Mouse (Mus musculus) cerebellum, adult 2 months (tissue): ENCODE data around the gene Nkx1-1. TPM values are rescaled to one million over a fixed set of nuclear protein-coding genes. Genes with fewer than 3 reads are reported as not detected.

ENCODE experiments used
- DNase-seq, 2 experiments: peaks; one replicate each; pipeline ENCODE4 v3.0.0; 2021
- H3K27ac ChIP-seq: fragments of 200-500 bp; 2 replicates; pipeline ENCODE4 v1.5.1; 2012; ENCODE audit warnings: low read length, control low read depth, inconsistent platforms; ENCODE audit not compliant: insufficient read depth
- H3K27me3 ChIP-seq: fragments of 200-500 bp; 2 replicates; pipeline ENCODE4 v1.6.1; 2012; ENCODE audit warnings: inconsistent platforms, mild to moderate bottlenecking, low read length, moderate library complexity; ENCODE audit not compliant: control insufficient read depth, insufficient read depth
- H3K4me1 ChIP-seq: fragments of 200-500 bp; 2 replicates; pipeline ENCODE4 v1.6.1; 2011; ENCODE audit warnings: low read length; ENCODE audit not compliant: control insufficient read depth, insufficient read depth
- H3K4me3 ChIP-seq: fragments of 200-500 bp; replicated peaks from 2 replicates; pipeline ENCODE3; 2011; ENCODE audit warnings: mild to moderate bottlenecking, low read depth, low read length, control low read depth; ENCODE audit not compliant: insufficient read depth
- CTCF ChIP-seq: fragments of 200-500 bp; IDR thresholded peaks from 2 replicates; pipeline ENCODE4 v1.5.1; 2011; ENCODE audit warnings: low read depth, mild to moderate bottlenecking, control low read depth, low read length, moderate library complexity, borderline replicate concordance; ENCODE audit not compliant: insufficient read depth
- POLR2A ChIP-seq: fragments of 200-500 bp; IDR thresholded peaks from 2 replicates; pipeline ENCODE4 v1.6.1; 2011; ENCODE audit warnings: low read length, control low read depth, borderline replicate concordance; ENCODE audit not compliant: insufficient read depth
- WGBS: fragments of 180-500 bp; shearing (Covaris S2); methylation state at CpG from one replicate; pipeline ENCODE4 v1.1.7; 2018; 5-methylcytosine and 5-hydroxymethylcytosine counted together
- polyA plus RNA-seq: library from polyadenylated mRNA; depleted of rRNA; stranded (reverse); fragments of >200 nt; gene quantifications from 2 replicates; pipeline ENCODE4 v1.2.3, GENCODE M21; 2012

The Nkx1-1 gene
- polyA plus RNA-seq, 1 experiment = 0.33 TPM

- 44% methylated on average over 9 of the region's 9 CpGs for WGBS
- Histone ChIP-seq H3K4me1 (no peaks in the 10 kb centered on the region), H3K27me3 (no peaks in the 10 kb centered on the region), H3K27ac (no peak overlapping the region), H3K4me3 (no peak overlapping the region)
- DNase-seq = peak; percentile 35 to 40
- TF ChIP-seq CTCF (no peak), POLR2A (no peak)
These were observed 10.0 kb upstream of the Nkx1-1 start for GRCm38 (mm10) chr5:33443794-33444193.

GRCm38 (mm10) chr5:33442927-33443710 is 9.3 kb upstream of the Nkx1-1 start:
- no peaks in the 10 kb centered on the region for H3K27me3 ChIP-seq
- 3% methylated on average over 56 of the region's 56 CpGs for WGBS

GRCm38 (mm10) chr5:33438214-33438613 is 4.4 kb upstream of the Nkx1-1 start:
- Histone ChIP-seq H3K27ac (no peak overlapping the region), H3K4me1 (no peaks in the 10 kb centered on the region), H3K4me3 (no peak overlapping the region), H3K27me3 (peaks cover 6% of the 10 kb centered on the region; the same call in 1 of the 2 replicates)
- TF ChIP-seq CTCF (no peak), POLR2A (no peak)
- DNase-seq = peak; percentile 17 to 35
- WGBS = 4% methylated on average over 23 of the region's 23 CpGs

More at GRCm38 (mm10) chr5:33442927-33443710, 9.3 kb upstream of the Nkx1-1 start:
- Histone ChIP-seq H3K27ac (no peak overlapping the region), H3K4me1 (no peaks in the 10 kb centered on the region), H3K4me3 (peak overlapping the region; percentile 54)
- peak; percentile 47 to 74 for DNase-seq
- no peak for TF ChIP-seq POLR2A
- peak; percentile 80 for TF ChIP-seq CTCF

GRCm38 (mm10) chr5:33435941-33436340 is 2.2 kb upstream of the Nkx1-1 start:
- DNase-seq = no peak
- Histone ChIP-seq H3K4me3 (no peak overlapping the region), H3K27ac (no peak overlapping the region), H3K27me3 (peaks cover 11% of the 10 kb centered on the region; the same call in 1 of the 2 replicates), H3K4me1 (0 out of 2 replicates have a peak, but pooled peaks cover 3% of the 10 kb centered on the region)
- TF ChIP-seq POLR2A (no peak), CTCF (no peak)
- 12% methylated on average over 4 of the region's 4 CpGs for WGBS

- TF ChIP-seq POLR2A (no peak), CTCF (no peak)
- 4% methylated on average over 26 of the region's 26 CpGs for WGBS
- no peak overlapping the region for H3K27ac ChIP-seq
- DNase-seq = no peak
- 0 out of 2 replicates have a peak, but pooled peaks cover 3% of the 10 kb centered on the region for H3K4me1 ChIP-seq
- H3K4me3 ChIP-seq = no peak overlapping the region
- H3K27me3 ChIP-seq = peaks cover 12% of the 10 kb centered on the region; the same call in 1 of the 2 replicates
These were observed 1.4 kb upstream of the Nkx1-1 start for GRCm38 (mm10) chr5:33435151-33435550.

- under 1% methylated on average over 58 of the region's 60 CpGs for WGBS
- Histone ChIP-seq H3K4me1 (0 out of 2 replicates have a peak, but pooled peaks cover 3% of the 10 kb centered on the region), H3K27me3 (peaks cover 14% of the 10 kb centered on the region; the same call in 1 of the 2 replicates), H3K27ac (no peak overlapping the region), H3K4me3 (no peak overlapping the region)
- no peak for TF ChIP-seq CTCF
- no peak for TF ChIP-seq POLR2A
- peak in 1 of 2 experiments; percentile 24 for DNase-seq
These were observed 485 bp upstream of the Nkx1-1 start for GRCm38 (mm10) chr5:33434141-33434780.

GRCm38 (mm10) chr5:33432057-33432935 is 1.5 kb downstream of the Nkx1-1 start:
- WGBS = 2% methylated on average over 39 of the region's 39 CpGs
- peaks cover 15% of the 10 kb centered on the region; the same call in 1 of the 2 replicates for H3K27me3 ChIP-seq
- no peak overlapping the region for H3K27ac ChIP-seq
- DNase-seq = peak in 1 of 2 experiments; percentile 21
- no peak overlapping the region for H3K4me3 ChIP-seq
- 0 out of 2 replicates have a peak, but pooled peaks cover 3% of the 10 kb centered on the region for H3K4me1 ChIP-seq
- TF ChIP-seq POLR2A (no peak), CTCF (no peak)
